Mouse (Mus musculus): ENCODE measurements around the gene Tbxa2r.

Tbxa2r gene

DNA sequence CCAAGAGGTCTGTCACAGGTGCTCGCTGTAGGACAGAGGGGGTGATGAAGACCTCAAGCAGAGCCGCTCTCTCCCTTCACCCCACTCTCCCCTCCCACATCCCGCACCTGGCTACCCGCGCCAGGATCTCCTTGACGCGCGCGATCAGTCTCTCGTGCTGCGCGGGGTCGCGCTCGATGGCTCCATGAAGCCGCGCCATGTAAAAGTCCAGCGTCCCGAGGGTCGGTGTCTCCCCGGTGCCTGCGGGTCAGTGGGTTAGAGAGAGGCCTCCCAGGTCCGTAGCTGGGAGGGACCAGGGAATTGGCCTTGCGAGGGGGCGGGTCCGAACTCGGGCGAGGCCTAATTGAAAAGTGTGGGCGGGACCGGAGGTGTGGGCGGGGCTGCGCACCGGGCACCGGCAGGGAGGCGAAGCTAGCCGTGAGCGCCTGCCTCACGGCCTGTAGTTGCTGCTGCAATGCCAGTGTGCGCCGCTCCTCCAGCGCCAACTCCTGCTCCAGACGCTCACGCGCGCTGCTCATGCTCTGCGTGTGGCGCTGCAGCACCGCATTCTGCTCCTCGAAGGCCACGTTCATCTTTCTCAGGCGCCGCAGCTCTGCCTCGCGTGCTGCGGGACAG, 18.0 kb downstream of the Tbxa2r start:
- DNase-seq, result peak; percentile 87 to 94

DNA sequence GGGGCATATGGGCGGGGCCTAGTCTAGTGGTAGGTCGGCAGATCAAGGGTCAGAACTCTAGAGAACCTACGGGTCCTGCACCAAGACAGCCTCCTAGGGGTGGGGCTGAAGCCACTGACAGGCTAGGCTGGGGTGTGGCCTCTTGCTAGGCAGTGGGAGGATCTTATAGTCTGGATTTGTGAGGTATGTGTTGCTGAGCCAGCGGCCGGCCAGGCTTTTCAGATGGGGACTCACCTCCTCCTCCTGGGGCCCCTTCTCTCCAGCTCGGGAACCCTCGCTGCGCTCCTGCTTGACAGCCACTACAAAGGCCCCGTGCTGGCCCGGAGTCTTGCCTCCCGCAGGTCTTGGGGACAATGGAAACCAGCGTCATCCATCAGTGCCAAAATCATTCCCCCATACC, 20.6 kb downstream of the Tbxa2r start:
- peak; percentile 70 to 88 for DNase-seq

DNA sequence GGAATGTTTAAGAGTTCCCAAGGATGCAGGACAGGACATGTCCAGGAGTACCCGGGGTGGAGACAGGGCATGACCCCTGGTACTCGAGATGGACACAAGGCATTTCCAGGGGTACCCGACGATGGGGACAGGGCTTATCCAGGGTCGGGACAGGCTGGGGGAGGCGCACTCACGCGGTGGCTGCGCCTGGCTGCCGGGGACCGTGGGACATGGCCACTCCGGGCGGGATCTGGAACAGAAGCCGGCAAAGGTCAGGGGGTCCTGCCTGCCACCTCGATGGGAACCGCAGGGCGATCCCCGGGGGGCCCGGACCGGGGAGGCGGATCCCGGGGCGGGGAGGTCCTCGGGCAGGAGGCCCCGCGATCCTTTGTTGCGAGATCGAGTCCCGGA, 21.4 kb downstream of the Tbxa2r start:
- no peak for DNase-seq

DNA sequence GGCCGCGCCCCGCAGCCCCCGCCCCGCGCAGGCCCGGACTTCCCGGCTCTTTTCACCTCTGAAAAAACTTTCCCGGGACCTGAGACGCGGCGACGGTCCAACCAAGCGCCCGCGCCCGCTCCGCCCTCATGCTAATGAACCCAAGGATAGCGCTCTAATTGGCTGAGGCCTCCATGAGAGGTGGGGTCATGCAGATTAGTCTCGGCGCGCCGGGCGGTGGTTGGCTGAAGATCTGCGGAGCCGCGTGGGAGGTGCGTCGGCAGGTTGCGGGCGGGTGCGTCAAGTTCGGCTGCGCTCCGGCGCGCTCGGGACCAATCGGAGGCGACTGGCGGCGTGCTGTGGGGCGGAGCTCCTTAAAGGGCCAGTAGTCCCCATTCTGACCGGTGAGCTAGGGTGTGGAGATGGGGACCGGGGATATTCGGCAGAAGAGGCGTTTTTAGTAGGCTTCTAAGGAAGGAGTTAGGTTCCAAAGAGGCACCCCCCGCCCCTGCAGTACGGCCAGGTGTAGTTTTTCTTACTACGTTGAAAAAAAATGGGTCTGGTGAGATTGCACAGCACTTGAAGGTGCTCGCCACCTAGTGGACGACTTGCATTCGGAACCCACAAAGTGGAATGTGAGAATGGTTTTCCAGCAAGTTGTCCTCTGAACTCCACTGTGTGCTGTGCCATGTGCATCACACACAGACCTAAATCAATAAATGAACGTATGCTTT, 22.0 kb downstream of the Tbxa2r start, which contains the start of gene Hmg20b:
TSS of gene Hmg20b (minus strand) at position 130 of the 713 bp plus-strand sequence.
- DNase-seq, result peak; percentile 100

DNA sequence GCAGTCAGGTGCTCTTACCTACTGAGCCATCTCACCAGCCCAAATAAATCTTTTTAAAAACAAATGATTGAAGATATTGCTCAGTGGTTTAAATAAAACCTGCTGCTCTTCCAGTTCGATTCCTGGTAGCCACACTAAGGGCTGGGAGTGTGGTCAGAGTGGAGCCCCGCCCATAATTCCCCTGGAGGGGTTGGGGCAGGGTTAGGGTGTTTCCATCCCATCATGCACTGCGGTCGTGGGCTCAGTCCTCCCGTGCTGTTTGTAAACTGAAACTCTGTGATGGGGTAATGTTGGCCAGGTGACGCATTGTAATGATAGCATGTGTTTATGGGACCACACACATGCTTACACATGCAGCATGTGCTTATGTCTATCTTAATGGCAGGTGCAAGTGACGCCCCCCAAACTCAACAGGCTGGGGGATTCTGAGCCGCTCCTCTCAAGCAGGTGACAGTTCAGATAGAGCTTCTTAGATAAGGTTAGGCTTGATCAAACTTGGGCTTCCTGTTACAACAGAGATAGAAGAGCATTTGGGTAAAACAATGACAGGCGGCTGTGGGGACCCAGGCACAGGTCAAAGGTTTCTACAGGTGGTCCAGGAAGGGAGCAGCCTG, 23.3 kb downstream of the Tbxa2r start:
- no peak for DNase-seq

DNA sequence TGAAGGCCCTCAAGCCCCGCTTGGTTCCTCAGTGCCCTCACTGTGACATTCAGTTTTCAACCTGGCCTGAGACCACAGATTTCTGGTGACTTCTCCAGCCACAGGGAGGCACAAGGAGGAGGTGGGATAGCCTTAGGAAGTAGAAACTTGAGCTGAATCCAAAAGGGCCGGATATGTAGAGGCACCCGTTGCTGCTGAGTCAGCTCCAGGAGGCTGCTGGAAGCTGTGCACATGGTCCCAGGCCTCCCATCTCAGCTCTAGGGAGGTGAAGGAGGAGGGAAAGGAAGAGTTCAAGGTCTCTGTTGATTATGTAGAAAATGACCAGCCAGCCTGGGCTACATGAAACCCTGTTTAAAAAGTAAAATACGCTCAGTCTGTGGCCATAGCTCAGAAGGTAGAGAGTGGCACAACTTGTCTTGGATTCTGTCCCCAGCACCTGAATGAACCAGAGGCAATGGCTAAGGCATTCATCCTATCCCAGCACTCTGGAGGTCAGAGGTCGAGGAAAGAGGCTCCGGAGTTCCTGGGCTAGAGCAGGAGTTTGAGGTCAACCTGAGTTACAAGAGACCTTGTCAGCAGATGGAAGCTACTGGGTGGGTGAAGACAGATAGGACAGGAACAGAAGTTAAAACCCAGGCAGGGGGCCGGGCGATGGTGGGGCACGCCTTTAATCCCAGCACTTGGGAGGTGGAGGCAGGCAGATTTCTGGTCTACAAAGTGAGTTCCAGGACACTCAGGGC, 26.4 kb downstream of the Tbxa2r start:
- DNase-seq, result no peak

DNA sequence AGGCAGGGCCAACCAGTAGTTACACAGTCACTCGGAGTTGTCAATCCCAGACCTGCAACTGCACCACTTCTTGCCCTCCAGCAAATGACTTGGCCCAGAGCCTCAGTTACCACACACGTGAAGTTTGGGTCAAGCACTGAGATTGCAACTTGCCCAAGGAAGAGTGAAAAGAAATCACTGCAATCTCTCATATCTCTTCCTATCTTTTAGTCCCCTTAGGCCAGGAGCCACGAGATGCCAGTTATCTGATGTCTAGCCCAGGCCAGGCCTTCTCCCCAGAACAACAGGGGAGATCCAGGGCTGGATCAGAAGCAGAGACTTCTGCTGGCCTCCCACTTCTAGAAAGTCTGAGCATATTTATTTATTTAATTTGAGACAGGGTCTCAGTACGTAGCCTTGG, 27.0 kb downstream of the Tbxa2r start:
- no peak for DNase-seq

DNA sequence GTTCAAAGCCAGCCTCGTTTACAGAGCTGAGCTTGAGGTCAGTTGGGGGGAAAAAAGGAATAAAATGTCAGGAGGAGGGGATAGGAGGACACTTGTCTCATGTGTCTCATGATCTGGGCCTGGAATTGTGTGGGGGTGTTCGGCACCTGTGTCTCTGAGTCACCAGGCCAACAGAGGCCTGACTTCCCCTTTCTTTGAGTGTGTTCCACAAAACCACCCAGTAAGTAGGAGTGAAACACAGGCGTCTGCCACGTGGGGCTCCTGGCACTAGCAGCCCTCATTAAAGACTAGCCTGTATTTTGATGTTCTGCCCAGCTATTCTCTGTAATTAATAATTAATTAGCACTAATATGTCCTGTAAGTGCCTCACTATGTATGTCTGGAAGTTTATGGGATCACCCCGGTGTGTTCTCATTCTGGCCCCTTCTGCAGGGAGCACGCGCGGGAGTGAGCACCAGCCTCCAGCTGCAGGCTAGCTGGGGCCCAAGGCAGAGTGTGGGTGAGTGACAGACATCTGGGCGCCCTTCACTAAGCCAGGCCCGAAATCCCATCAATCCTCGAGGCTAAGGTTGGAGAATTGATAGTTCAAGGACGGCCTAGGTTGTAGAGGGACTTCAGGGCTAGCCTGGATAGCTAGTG, 27.9 kb downstream of the Tbxa2r start:
- peak; percentile 39 to 74 for DNase-seq

DNA sequence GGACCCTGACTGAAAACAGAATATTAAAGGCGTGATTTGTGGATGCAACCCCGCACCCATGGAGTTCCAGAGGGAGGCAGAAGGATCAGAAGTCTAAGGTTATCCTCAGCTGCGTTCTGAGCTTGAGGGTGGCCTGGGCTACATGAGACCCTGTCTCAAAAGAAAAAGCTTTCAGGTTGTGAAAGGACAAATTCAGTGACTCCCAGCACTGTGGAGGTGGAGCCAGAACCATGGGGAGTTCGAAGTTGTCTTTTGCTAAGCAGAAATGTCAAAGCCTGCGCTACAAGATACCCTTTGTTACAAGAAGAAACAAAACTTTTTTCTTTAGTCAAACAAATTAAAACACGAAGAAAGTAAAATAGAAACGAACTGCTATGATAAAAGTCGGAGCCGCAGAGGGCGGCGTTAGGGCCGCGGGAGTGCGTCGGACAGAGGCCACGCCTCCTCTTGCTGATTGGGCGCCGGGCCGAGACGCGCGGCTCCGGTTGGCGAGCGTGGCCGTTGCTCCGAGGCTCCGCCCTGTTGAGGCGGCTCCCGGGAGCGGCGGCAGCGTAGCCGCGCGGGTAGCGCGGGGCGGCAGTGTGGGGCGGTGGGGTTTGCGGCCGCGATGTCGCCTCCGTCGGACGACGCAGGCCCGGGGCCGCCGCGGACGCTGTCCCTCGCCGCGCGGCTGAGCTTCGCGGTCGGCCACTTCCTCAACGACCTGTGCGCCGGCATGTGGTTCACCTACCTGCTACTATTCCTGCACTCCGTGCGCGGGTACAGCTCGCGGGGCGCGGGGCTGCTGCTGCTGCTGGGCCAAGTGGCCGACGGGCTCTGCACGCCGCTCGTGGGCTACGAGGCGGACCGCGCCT, 28.7 kb downstream of the Tbxa2r start, which contains the start of gene Mfsd12:
TSS of gene Mfsd12 (plus strand) at position 501 of the 854 bp plus-strand sequence.
- DNase-seq, result peak; percentile 93 to 96

DNA sequence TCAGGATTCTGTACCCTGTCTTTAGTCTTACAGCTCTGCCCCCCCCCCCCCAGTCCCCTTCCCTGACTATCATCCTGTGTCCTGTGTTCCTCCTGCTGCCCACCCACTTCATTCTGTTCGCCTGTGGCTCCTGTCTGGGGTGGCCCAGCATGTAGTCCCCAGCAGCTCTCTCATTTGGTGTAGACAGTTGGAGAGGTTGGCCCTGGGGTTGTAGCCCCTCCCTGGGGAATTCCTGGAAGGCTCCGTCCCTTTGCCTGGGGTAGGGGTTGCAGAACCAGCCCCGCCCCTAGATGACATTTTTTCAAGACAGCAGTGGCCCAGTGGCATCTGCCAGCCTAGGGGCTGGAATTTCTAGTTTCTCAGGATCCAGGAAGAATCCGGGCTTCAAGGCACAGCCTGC, 29.7 kb downstream of the Tbxa2r start:
- DNase-seq, result no peak

DNA sequence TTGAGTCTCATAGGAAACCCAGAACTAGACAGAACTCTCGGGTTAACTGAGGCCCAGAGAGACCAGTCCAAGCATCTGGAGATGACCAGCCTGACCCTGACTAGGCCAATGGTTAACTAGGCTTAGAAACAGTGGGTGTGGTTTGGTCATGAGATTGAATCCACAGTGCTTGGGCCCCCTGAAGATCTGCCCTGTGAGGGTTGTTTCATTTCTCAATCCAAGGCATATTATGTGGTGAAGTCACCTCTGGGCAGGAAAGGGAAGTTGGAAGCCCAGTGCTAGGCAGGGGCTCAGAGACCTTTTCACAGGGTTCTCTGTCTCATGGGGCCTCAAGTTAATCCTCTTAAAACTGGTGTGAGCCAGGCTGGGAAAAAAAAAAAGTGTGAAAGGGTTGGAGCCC, 30.3 kb downstream of the Tbxa2r start:
- peak; percentile 48 to 76 for DNase-seq

DNA sequence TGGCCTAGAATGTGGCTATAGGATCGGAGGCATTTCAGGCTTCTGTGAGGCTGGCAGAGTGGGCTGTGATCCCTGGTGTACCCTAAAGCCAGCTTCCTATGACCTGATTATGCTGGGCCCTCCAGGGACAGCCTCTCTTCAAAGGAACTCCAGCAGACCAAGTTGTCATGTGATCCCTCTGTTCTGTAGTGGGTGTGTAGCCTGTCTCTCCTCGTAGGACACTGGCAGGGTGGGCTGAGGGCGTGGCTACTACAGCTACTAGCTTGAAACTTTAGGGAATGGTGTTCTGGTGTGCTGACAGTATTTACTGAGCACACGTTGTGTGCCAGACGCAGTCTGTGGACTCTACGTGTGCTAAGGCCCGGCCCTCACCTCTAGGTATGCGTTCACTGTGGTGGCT, 32.2 kb downstream of the Tbxa2r start:
- no peak for DNase-seq

DNA sequence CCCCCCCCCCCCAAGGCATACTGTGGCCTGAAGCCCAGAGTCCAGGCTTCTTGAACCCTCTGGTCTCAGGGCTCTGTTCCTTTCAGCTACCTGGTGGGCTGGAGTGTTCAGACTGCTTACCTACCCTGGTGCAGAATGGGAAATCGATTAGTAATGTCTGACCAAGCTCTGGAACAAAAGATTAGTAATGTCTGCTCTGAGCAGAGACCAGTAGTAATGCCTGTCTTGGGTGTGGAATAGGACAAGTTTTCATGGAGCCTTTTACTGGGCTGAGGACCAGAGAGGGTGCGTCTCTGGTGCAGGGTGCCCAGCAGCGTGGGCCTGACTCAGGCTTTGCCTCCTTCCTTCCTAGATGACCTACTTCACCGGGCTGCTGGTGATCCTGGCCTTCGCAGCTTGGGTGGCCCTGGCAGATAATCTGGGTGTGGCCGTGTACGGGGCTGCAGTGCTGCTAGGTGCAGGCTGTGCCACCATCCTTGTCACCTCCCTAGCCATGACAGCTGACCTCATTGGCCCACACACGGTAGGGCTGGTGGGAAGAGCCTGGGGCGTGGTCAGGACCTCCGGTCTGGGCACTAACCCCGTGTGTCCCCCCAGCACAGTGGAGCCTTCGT, 33.9 kb downstream of the Tbxa2r start:
- DNase-seq, result no peak

DNA sequence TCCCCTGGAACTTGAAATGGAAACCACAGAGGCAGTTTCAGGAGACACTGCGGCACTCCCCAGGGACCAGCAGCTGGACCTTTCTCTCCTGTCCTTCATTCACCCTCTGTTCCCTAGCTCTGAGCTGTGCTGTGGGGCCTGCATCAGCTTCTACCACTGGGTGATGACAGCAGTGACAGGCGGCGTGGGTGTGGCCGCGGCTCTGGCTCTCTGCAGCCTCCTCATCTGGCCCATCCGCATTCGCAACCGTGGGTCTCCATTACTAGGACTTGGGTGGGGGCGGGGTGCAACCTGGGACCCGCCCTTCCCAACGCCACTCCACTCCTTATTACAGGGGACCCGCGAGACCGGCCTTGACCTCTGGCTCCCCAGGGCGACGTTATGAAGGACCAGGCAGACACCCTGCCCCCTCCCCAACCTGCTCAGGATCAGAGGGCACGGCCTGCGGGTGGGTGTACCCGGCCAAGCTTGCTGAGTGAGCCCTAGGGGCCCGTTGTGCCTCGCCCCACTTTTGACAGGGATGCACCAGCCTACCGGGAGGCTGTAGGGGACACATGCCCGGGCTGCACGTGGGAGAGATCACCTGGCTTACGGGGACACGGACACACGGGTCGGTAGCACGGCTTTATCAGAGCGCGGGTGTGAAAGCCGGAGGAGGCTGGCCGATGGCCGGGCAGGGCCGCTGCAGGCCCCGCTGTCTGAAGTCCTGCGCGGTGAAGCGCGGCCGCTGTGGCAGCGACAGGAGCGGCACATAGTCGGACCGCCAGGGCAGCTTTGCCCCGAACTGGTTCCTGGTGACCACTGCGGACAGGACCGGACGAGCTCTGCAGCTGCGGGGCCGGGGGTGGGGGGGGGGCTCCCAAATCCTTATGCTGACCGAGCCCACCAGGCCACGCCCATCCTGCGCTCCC, 35.2 kb downstream of the Tbxa2r start:
- DNase-seq, result peak; percentile 45 to 77

DNA sequence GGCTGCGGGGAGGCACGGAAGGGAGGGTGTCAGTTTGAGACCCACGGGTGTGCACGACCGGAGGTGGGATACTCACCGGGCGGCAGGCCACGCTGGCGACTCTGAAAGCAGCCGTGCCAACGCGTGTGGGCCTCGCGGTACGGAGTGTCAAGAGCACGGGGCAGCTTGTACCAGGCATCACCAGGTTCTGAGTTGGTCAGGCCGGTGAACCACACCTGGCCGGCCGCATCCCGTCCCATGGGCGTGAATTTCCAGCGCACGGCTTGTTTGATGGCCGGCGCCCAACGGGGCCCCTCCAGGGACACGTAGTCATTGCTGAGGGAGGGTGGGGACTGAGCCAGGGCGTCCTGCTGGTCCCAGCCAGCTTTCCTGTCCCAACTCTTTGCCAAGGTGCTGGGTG, 36.1 kb downstream of the Tbxa2r start:
- peak in 1 of 2 experiments; percentile 73 for DNase-seq

DNA sequence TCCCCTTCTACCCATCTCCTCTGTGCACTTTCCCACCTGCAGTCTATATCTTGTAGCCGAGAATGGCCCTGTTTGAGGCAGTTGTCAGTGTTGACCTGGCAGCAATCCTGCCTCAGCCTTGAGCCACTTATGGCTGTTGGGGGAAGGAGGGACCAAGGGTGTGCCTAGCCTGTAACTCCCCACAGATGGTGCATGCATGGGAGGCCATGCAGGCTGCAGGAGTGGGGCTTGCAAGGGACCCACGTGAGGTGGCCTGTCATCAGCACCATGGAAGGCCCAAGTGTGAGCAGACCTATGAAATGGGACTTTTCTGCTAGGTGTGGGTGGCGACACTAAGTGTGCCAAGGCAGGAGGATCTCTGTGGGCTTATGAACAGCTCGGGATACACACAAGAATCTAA, 36.5 kb downstream of the Tbxa2r start:
- no peak for DNase-seq

DNA sequence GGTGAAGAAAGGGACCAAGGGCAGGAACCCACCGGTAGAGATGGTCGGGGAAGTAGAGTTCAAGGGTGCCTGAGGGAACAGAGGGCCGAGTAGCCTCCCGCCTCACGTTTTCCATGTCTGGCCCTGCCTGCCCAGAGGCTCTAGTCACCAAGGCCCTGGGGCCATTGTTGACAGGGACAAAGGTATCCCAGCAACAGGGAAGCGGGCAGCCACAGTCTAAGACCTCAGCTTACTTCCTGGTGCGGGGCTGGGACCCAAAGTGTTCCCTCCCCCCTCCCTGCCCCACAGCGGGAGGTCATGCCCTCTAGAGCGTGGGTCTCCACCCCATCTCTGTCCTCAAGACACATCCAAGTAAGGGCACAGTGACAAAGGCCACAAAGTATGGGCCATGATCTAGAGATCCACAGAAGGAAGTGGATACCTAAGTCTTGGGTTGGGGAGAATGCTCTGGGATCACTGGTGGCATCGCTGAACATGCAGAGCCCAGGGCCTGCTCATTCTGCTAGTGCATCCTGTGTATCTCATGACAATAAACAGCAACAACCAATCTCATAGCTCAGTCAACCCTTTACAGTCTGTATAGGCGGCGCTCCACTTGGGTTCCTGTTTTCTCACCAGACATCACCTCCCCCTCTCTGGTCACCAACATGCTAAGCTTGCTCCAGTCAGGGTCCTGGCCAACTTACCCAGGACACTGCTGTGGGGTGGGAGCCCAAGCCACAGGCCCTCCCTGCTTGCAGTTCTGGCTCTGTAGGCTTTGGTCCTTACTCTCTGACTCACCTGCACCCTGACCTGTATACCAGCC, 37.3 kb downstream of the Tbxa2r start, which contains the start of gene 4930404N11Rik:
TSS of gene 4930404N11Rik (minus strand) at position 145 of the 805 bp plus-strand sequence.
- no peak for DNase-seq

DNA sequence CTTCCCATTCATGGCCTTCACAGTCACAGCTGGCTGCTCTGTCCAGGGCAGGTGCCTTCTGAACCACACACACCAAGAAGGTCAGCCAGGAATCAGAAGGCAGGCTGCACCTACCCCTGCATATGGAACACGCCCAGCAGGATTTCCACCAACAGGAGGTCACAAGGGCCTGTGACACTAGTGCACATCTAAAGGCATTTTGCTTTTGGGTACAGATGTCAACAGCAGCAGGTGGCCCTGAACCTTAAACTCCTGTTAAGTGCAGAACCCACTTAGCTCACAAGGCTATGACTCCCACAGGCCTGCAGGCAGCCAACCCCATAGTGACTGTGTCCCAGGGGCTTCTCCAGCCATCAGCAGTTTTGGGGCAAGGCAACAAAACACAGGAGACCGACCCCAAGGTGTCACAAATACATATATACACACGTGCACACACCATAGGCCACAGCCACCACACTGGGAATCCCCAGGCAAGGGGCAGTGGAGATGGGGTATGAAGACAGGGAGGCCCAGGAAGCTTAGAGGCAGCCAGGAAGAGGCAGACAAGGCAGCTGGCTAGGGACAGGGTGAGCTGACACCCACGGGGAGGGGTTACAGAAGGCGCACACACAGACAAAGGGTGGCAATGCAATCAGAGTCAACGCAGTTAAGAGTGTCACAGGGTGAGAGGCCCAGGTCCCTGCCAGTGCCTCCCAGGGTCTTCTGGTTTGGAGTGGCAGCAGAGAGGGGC, 38.1 kb downstream of the Tbxa2r start:
- DNase-seq, result no peak

DNA sequence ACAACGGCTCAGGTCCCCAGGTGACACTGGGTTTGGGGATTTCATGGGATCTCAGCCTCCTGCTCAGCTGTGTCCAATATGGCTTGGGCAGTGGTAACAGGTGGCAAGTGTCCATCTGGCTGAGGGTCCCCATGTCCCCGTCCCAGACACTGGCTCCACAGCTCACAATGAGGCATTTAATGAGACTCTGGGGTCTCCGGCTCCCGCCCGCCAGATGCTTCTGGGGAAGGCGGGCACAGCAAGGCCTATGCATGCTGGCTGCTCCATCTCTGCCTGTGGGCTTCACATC, 38.6 kb downstream of the Tbxa2r start:
- DNase-seq, result no peak

Data from kidney, postnatal 25 days (tissue).